In genomic region chr17:33610548-33610947, GRCm38 (mm10) we compare ENCODE assay signal across 24 mouse cellular contexts. TPM values are rescaled to one million over a fixed set of nuclear protein-coding genes. Genes with fewer than 3 reads are reported as not detected.
"Had no signal": no experiment of that assay in that cellular context is flagged by ENCODE, and none has a peak within 500 bp of the region (broad histone marks: within the 10 kb centered on the region; RNA-seq: fewer than 3 reads in every experiment).

No protein-coding gene starts in this region.

- H3K4me3 ChIP-seq: layer of hippocampus, adult 2 months; limb, embryonic 10.5 days; limb, embryonic 13.5 days had no signal

- H3K9ac ChIP-seq: limb, embryonic 13.5 days; liver, embryonic 14.5 days had no signal

- H3K4me2 ChIP-seq: limb, embryonic 13.5 days; midbrain, embryonic 11.5 days had no signal

- H3K9me3 ChIP-seq: limb, embryonic 10.5 days; limb, embryonic 13.5 days had no signal

- H3K36me3 ChIP-seq: limb, embryonic 10.5 days; limb, embryonic 13.5 days had no signal

- H3K27me3 ChIP-seq: limb, embryonic 13.5 days had no signal

- H3K4me1 ChIP-seq: limb, embryonic 10.5 days; limb, embryonic 13.5 days had no signal

- DNase-seq: kidney, adult 18-20 months; kidney, adult 9 months; kidney, postnatal 14 days; kidney, postnatal 4 days; layer of hippocampus, adult 9-11 months; liver; lung, adult 2 months; midbrain, embryonic 14.5 days; right cerebral cortex, adult 18-20 months; right cerebral cortex, postnatal 14 days; right cerebral cortex, postnatal 4 days; thymus, adult 18-20 months; thymus, postnatal 14 days; thymus, postnatal 4 days had no signal

- ATAC-seq: intestine, embryonic 16.5 days had no signal

- H3K27ac ChIP-seq: layer of hippocampus, adult 2 months; limb, embryonic 10.5 days; limb, embryonic 13.5 days; liver, embryonic 14.5 days; macrophage had no signal

RNA-seq across cellular contexts. Expression of gene Pram1, which starts 27.3 kb away (rescaled TPM):
- total RNA-seq: left cerebral cortex, postnatal 25 days; megakaryocyte-erythroid progenitor cell, adult 5-6 weeks; midbrain, postnatal 0 days had no signal
- polyA plus RNA-seq: lung, adult 2 months had no signal
